Mouse (Mus musculus) left cerebral cortex, postnatal 25 days (tissue): ENCODE data around the gene Abl2. TPM values are rescaled to one million over a fixed set of nuclear protein-coding genes. Genes with fewer than 3 reads are reported as not detected.

Experiments
- DNase-seq, 2 experiments: peaks; one replicate each; pipeline ENCODE4 v3.0.0; 2022; ENCODE audit warnings: low spot score in 2 of 2, mixed read lengths in 1 of 2
- intact Hi-C: fragments of 180-260 bp; cut with DNase I; formaldehyde crosslinking; loops from one replicate; pipeline ENCODE4 v1.15.1; 2025
- total RNA-seq, 2 experiments: library from RNA; stranded (reverse); gene quantifications; 2 replicates each; pipeline ENCODE4 v1.2.3; 2021

The Abl2 gene
- total RNA-seq, 2 experiments from 2014 or later: 58.9 to 67.1 TPM

DNA sequence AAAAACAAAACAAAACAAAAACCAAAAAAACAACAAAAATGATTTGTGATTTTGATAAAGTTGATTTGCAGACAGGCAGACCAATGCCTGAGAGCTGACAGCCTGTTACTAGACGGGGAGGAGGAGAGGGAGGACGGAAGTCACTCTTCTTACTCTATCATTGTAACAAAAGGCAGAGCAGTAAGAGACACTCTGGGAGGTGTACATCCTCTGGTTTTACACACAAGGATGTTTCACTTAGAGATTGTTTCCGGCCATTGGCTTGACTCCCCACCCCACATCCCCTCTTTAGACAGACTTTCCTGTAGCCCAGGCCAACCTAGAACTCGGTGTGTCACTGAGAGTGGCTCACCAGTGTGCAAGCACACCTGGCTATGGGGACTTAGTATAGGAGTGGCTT, 11.0 kb downstream of the Abl2 start:
- intact Hi-C loops: no loop called here
- DNase-seq: no peak

- intact Hi-C loops: no loop called here
- DNase-seq: no peak
These were observed 14.4 kb downstream of the Abl2 start for GRCm38 (mm10) chr1:156572952-156573351.

DNA sequence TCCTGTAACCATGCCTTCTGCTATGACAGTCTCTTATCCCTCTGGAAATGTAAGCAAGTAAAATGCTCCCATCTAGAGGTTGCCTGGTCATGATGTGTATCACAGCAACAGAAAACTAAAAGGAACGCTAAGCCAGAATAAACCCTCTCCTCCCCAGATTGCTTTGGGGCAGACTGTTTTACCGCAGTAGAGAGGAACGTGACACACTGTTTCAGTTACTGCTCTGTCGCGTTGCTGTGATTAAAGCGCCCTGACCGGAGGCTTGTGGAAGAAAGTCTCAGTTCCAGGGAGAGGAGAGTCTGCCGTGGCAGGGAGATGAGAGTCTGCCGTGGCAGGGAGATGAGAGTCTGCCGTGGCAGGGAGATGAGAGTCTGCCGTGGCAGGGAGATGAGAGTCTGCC, 22.6 kb downstream of the Abl2 start:
- DNase-seq: peak in 1 of 2 experiments; percentile 27
- intact Hi-C loops: loop anchor here (5.0 kb wide), 1 partner anchor 51 kb away; no protein-coding TSS in a partner anchor

DNA sequence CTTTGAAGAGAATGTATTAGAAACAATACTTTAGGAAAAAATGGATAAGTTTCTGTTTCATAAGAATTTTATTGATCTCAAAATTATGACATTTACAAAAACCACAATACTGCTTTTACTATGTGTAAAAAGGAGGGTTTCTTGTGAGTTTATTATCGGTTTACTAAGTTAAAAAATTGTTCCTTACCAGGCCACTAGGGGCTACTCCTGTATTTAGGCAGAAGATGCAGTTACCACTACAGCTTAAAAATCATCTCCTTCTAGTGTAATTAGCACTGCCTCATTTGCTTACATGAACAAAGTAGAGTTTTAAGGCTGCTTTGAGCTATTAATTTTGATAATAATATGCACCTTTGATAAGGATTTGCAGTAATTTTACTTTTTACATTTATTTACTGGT, 25.6 kb downstream of the Abl2 start:
- intact Hi-C loops: loop anchor here (5.0 kb wide), 1 partner anchor 48 kb away; no protein-coding TSS in a partner anchor

GRCm38 (mm10) chr1:156585512-156585911, 26.9 kb downstream of the Abl2 start:
- intact Hi-C loops: no loop called here
- DNase-seq: no peak

More for the DNA sequence above, 25.6 kb downstream of the Abl2 start:
- DNase-seq: no peak

DNA sequence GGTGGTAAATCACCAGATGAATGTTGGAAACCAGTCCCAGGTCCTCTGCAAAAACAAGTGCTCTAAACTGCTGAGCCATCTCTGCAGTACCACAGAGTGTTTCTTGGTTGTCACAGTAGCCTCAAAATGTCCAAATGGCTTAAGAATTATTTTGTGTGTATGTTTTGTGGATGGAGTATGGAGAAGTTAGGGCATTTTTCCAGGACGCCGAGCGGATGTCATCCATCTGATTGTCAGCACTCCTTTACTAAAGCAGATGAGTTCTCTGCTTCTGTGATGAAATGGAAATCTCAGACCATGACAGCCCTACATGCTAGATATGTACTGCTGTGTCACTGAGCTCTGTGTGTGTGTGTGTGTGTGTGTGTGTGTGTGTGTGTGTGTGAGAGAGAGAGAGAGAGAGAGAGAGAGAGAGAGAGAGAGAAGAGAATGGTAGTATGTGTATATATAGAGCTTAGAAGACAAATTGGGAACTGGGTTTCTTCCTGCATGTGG, 31.3 kb downstream of the Abl2 start:
- intact Hi-C loops: no loop called here
- DNase-seq: no peak

DNA sequence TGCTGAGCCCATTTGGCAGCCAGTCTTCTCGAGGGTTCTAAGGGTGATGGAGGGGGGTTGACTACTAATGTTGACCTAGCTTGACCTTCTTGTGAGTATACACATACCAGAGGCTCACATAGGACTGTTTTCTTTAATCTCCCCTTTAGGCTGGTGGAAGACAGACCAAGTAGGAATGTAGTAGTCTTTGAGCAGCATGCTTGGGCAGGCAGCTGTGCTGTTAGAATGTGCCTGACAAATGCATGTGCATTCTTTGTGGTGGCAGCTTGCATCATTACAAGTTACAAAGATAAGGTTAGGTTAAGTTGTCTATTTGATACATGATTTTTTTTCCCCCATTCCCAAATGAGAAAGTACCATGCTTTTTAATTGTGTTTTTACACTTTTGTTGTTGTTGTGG, 31.8 kb downstream of the Abl2 start:
- no peak for DNase-seq
- intact Hi-C loops: no loop called here

- peak in 1 of 2 experiments; percentile 64 for DNase-seq
- intact Hi-C loops: no loop called here
These were observed 34.7 kb downstream of the Abl2 start for GRCm38 (mm10) chr1:156593267-156593666.

- intact Hi-C loops: no loop called here
These were observed 38.5 kb downstream of the Abl2 start for GRCm38 (mm10) chr1:156597089-156597488.

DNA sequence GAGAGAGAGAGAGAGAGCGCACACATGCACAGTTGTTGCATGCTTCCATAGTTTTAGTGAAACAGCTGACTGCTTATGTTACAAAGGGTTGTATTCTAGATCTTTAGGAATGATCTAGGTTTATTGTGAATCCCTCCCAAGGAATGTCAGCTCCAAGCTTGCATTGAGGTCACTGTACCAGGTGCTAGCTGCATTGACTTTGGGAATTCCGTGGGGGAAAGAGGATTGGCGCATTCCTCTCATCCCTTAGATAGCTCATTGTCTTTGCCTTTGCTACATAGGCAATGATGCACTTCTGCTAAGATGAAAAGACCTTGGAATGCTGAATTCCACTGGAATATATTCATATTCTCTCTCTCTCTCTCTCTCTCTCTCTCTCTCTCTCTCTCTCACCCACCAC, 44.0 kb downstream of the Abl2 start:
- intact Hi-C loops: no loop called here
- no peak for DNase-seq

More at GRCm38 (mm10) chr1:156597089-156597488, 38.5 kb downstream of the Abl2 start:
- no peak for DNase-seq

GRCm38 (mm10) chr1:156605094-156605866, 46.7 kb downstream of the Abl2 start:
- intact Hi-C loops: no loop called here
- no peak for DNase-seq

DNA sequence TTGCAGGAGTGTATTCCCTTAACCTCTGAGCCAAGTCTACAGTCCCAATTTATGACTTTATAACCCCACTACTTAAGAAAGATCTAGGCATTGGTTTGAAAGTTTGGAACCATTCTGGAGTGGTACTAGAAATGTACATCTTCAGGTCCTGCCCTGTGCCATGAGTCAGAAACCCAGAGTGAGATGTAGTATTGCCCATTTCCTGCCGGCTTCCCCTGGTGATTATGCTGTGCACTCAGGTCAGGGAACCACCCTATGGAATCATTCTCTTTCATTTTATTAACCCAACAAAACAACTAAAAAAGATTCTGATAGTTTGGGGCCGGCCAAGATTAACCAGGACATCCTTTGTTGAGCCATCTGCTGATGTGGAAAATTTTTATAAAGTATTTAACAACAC, 47.4 kb downstream of the Abl2 start:
- intact Hi-C loops: no loop called here
- DNase-seq: no peak

DNA sequence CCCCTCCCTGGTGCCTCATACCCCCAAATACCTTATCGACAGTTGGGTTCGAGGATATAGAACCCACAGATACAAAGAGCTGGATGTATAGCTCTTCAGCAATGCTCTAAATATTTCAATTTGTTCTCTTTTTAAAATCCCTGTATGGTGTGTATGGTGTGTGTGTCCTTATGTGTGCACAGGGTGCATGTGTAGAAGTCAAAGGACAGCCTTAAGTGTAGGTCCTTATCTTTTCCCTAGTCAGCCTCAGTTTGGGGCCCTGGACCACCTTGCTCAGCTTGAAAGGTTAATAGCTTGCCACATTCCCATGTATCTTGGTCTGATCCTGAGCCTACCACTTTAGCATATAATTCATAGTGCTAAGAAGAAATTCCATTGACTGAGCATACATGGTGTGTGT, 49.9 kb downstream of the Abl2 start:
- intact Hi-C loops: no loop called here
- no peak for DNase-seq

GRCm38 (mm10) chr1:156610257-156610656, 51.7 kb downstream of the Abl2 start:
- no peak for DNase-seq
- intact Hi-C loops: no loop called here

DNA sequence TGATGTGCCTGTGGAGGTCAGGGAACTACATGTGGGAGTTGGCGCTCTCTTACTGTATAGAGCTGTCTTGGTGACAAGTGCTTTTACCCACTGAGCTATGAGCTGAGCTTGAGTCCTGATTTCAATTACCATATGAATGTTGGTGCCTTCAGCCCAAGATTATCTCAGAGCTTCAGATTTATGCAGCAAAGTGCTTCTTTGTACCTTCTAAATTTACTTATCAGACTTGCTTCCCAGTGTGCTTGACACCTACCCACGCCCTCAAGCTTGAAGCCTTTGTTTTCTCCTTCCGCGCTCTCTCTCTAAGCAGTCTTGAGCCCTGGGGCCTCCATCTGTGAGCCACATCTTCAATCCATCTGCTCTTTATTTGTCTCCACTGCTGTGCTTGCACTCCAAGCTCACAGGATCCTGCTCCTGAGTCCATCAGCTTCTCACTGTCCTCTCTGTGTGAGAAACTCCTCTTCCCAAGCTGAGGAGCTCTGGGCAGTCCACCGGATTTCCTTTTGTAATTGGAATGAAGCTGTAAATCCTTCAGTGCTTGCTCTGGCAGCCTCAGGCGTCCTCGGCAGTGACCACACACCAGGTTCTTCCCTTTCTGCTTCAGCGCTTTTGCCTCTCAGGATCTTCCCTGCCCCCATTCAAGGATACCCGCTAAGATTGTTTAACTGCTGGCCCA, 55.4 kb downstream of the Abl2 start:
- DNase-seq: peak; percentile 44 to 85
- intact Hi-C loops: no loop called here

DNA sequence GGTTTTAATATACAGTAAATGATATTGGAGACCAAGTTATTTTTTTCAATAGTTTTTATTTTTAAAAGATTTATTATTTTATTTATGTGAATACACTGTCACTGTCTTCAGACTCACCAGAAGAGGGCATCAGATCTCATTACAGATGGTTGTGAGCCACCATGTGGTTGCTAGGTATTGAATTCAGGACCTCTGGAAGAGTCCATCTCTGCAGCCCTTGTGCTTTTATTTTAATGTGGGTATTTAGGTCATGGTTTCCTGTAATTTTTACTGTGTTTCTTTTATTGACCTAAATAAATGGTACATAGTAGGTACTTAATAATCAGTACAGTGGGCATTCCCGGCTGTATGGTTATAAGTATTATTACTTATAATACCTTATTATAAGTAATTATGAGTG, 56.1 kb downstream of the Abl2 start:
- no peak for DNase-seq
- intact Hi-C loops: no loop called here

- intact Hi-C loops: loop anchor here (2.0 kb wide), 1 partner anchor 57 kb away; the partner anchor contains the start of gene Abl2
- DNase-seq: no peak
These were observed 57.0 kb downstream of the Abl2 start for GRCm38 (mm10) chr1:156615381-156616133.

- no peak for DNase-seq
- intact Hi-C loops: loop anchor here (2.0 kb wide), 1 partner anchor 58 kb away; the partner anchor contains the start of gene Abl2
These were observed 58.5 kb downstream of the Abl2 start for GRCm38 (mm10) chr1:156616989-156617598.

DNA sequence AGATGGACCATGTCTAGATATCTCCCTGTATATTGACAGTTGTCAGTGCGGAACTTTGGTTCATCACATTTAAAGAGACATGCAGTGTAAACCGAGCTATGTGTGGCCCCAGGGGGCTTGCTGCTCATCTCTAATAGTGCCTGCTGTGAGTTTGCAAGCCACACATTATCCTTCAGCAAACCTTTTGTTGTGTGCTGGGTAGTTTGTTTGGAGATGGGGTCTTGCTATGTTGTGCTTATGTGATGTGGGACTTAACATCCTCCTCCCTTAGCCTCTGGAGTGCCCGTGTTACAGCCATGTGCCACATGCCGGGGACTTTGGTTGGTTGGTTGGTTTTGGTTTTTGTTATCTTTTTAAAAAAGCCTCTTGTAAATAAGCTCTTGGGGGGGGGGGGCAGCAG, 59.2 kb downstream of the Abl2 start:
- DNase-seq: no peak
- intact Hi-C loops: loop anchor here (2.0 kb wide), 1 partner anchor 59 kb away; the partner anchor contains the start of gene Abl2
